Mouse (Mus musculus): ENCODE data around the gene Rfc4. TPM values are rescaled to one million over a fixed set of nuclear protein-coding genes. Genes with fewer than 3 reads are reported as not detected.

Gene Rfc4
- total RNA-seq, 2 experiments from 2014 or later, result 42.3 to 122 TPM

- ATAC-seq (ENCODE audit: poor library complexity, severe bottlenecking), result peak; percentile 79
These were observed 8.0 kb upstream of the Rfc4 start for GRCm38 (mm10) chr16:23135421-23136149.

- no peak for ATAC-seq (ENCODE audit: poor library complexity, severe bottlenecking)
These were observed 4.8 kb upstream of the Rfc4 start for GRCm38 (mm10) chr16:23132336-23132735.

GRCm38 (mm10) chr16:23130303-23130702, 2.8 kb upstream of the Rfc4 start:
- ATAC-seq (ENCODE audit: poor library complexity, severe bottlenecking), result no peak

GRCm38 (mm10) chr16:23127311-23127672, 245 bp downstream of the Rfc4 start:
- no peak; the same call in 1 of the 2 replicates for ATAC-seq (ENCODE audit: poor library complexity, severe bottlenecking)

- no peak for ATAC-seq (ENCODE audit: poor library complexity, severe bottlenecking)
These were observed 3.1 kb downstream of the Rfc4 start for GRCm38 (mm10) chr16:23124398-23124797.

- ATAC-seq (ENCODE audit: poor library complexity, severe bottlenecking), result no peak
These were observed 4.4 kb downstream of the Rfc4 start for GRCm38 (mm10) chr16:23123104-23123503.

GRCm38 (mm10) chr16:23122446-23122845, 5.1 kb downstream of the Rfc4 start:
- ATAC-seq (ENCODE audit: poor library complexity, severe bottlenecking), result no peak

- ATAC-seq (ENCODE audit: poor library complexity, severe bottlenecking), result no peak
These were observed 10.4 kb downstream of the Rfc4 start for GRCm38 (mm10) chr16:23117173-23117572.

GRCm38 (mm10) chr16:23115486-23115885, 12.1 kb downstream of the Rfc4 start:
- ATAC-seq (ENCODE audit: poor library complexity, severe bottlenecking), result no peak

GRCm38 (mm10) chr16:23114339-23115171, 13.0 kb downstream of the Rfc4 start:
- ATAC-seq (ENCODE audit: poor library complexity, severe bottlenecking), result no peak

GRCm38 (mm10) chr16:23113903-23114302, 13.6 kb downstream of the Rfc4 start:
- no peak for ATAC-seq (ENCODE audit: poor library complexity, severe bottlenecking)

GRCm38 (mm10) chr16:23112861-23113435, 14.6 kb downstream of the Rfc4 start:
- ATAC-seq (ENCODE audit: poor library complexity, severe bottlenecking), result no peak

GRCm38 (mm10) chr16:23112348-23112747, 15.2 kb downstream of the Rfc4 start:
- no peak for ATAC-seq (ENCODE audit: poor library complexity, severe bottlenecking)

- ATAC-seq (ENCODE audit: poor library complexity, severe bottlenecking), result no peak
These were observed 17.9 kb downstream of the Rfc4 start for GRCm38 (mm10) chr16:23109350-23110280.

GRCm38 (mm10) chr16:23108943-23109342, 18.6 kb downstream of the Rfc4 start:
- ATAC-seq (ENCODE audit: poor library complexity, severe bottlenecking), result no peak

- peak; percentile 63 for ATAC-seq (ENCODE audit: poor library complexity, severe bottlenecking)
These were observed 19.4 kb downstream of the Rfc4 start for GRCm38 (mm10) chr16:23107946-23108759.

- ATAC-seq (ENCODE audit: poor library complexity, severe bottlenecking), result peak; percentile 79
These were observed 20.1 kb downstream of the Rfc4 start, which contains the start of gene Eif4a2 for GRCm38 (mm10) chr16:23107231-23107942. Gene Eif4a2, plus strand, starts transcription at chr16:23107444.

GRCm38 (mm10) chr16:23106121-23106520, 21.4 kb downstream of the Rfc4 start:
- peak; percentile 17 for ATAC-seq (ENCODE audit: poor library complexity, severe bottlenecking)

GRCm38 (mm10) chr16:23103841-23104240, 23.7 kb downstream of the Rfc4 start:
- peak; percentile 7; the same call in 1 of the 2 replicates for ATAC-seq (ENCODE audit: poor library complexity, severe bottlenecking)

Data from megakaryocyte, adult 5-6 weeks (primary cell).